Mouse (Mus musculus) stomach, embryonic 15.5 days (tissue): ENCODE results near the gene Tctn1. TPM values are rescaled to one million over a fixed set of nuclear protein-coding genes. Genes with fewer than 3 reads are reported as not detected.

Experiments used
- ATAC-seq: fragments of 200-750 bp; cut with Nextera tagmentation; 2 replicates; pipeline ENCODE4 v1.8.0; 2017; ENCODE audit warnings: low read depth, moderate number of reproducible peaks, moderate TSS enrichment; ENCODE audit not compliant: insufficient read depth, low FRiP score
- H3K27ac ChIP-seq: fragments of 300-500 bp; sonication (generic); 2 replicates; pipeline ENCODE4 v1.5.1; 2015; ENCODE audit warnings: mild to moderate bottlenecking, inconsistent platforms
- H3K27me3 ChIP-seq: fragments of 300-500 bp; sonication (generic); replicated peaks from 2 replicates; pipeline ENCODE4 v1.6.1; 2015; ENCODE audit warnings: inconsistent platforms
- H3K36me3 ChIP-seq: fragments of 300-500 bp; sonication (generic); 2 replicates; pipeline ENCODE4 v1.6.1; 2015; ENCODE audit warnings: inconsistent platforms
- H3K4me1 ChIP-seq: fragments of 300-500 bp; sonication (generic); 2 replicates; pipeline ENCODE4 v1.6.1; 2015; ENCODE audit warnings: inconsistent platforms
- H3K4me2 ChIP-seq: fragments of 300-500 bp; sonication (generic); 2 replicates; pipeline ENCODE4 v1.6.1; 2015; ENCODE audit warnings: mild to moderate bottlenecking, inconsistent platforms
- H3K4me3 ChIP-seq: fragments of 300-500 bp; sonication (generic); replicated peaks from 2 replicates; pipeline ENCODE4 v1.5.1; 2015; ENCODE audit warnings: inconsistent platforms
- H3K9ac ChIP-seq: fragments of 300-500 bp; sonication (generic); 2 replicates; pipeline ENCODE4 v1.6.1; 2015; ENCODE audit warnings: inconsistent platforms
- H3K9me3 ChIP-seq: fragments of 300-500 bp; sonication (generic); 2 replicates; pipeline ENCODE4 v1.6.1; 2016; ENCODE audit warnings: inconsistent platforms
- whole genome bisulfite sequencing: fragments of 180-500 bp; shearing (Covaris S2); methylation state at CpG from one replicate; pipeline ENCODE4 v1.1.7; 2015; 5-methylcytosine and 5-hydroxymethylcytosine counted together
- polyA plus RNA-seq: library from polyadenylated mRNA; unstranded; fragments of >200 nt; fragmentation: Nextera tagmentation; extraction: Ambion mirVana; gene quantifications from 2 replicates; pipeline ENCODE4 v1.2.1, GENCODE M21; 2015

The Tctn1 gene
- polyA plus RNA-seq, 1 experiment from 2014 or later: 4.8 TPM

DNA sequence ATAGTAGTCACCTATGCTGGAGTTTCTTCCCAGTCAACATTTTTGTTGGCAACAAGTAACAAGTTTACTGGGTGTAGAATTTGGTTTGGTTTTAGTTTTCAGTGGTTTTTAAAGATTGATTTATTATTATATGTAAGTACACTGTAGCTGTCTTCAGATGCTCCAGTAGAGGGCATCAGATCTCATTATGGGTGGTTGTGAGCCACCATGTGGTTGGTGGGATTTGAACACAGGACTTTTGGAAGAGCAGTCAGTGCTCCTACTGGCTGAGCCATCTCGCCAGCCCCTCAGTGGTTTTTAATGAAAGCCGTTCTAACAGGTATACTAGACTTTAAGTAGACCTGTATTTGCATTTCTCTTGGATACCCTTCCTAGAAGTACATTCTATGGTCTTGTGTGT, 1.7 kb upstream of the Tctn1 start:
- no peaks in the 10 kb centered on the region for H3K27me3 ChIP-seq
- peaks cover 7% of the 10 kb centered on the region; the same call in 1 of the 2 replicates for H3K4me1 ChIP-seq
- H3K9me3 ChIP-seq: no peaks in the 10 kb centered on the region
- H3K36me3 ChIP-seq: no peaks in the 10 kb centered on the region; the same call in 1 of the 2 replicates
- no peak overlapping the region for H3K4me3 ChIP-seq
- WGBS: 86% methylated on average over 2 of the region's 2 CpGs
- no peak overlapping the region for H3K9ac ChIP-seq
- no peak overlapping the region for H3K4me2 ChIP-seq
- H3K27ac ChIP-seq: no peak overlapping the region
- no peak for ATAC-seq

DNA sequence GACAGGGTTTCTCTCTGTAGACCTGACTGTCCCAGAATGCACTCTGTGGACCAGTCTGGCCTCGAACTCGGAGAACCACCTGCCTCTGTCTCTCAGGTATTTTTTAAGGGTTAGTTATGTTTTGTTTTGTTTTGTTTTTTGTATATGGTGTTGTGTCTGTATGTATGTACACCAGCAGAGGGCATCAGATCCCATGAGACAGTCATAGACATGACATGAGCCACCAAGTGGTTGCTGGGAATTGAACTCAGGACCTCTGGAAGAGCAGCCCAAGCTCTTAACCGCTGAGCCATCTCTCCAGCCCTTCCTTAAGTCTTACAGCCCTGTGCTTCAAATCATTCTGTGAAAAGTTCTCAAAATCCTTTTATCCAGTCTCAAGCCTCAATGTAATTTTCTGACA, 927 bp upstream of the Tctn1 start:
- Histone ChIP-seq H3K4me1 (peaks cover 7% of the 10 kb centered on the region; the same call in 1 of the 2 replicates), H3K4me3 (no peak overlapping the region), H3K27me3 (no peaks in the 10 kb centered on the region), H3K9ac (no peak overlapping the region), H3K9me3 (no peaks in the 10 kb centered on the region), H3K27ac (no peak overlapping the region), H3K4me2 (no peak overlapping the region), H3K36me3 (no peaks in the 10 kb centered on the region; the same call in 1 of the 2 replicates)
- no peak for ATAC-seq
- WGBS: 63% methylated on average over 3 of the region's 3 CpGs

DNA sequence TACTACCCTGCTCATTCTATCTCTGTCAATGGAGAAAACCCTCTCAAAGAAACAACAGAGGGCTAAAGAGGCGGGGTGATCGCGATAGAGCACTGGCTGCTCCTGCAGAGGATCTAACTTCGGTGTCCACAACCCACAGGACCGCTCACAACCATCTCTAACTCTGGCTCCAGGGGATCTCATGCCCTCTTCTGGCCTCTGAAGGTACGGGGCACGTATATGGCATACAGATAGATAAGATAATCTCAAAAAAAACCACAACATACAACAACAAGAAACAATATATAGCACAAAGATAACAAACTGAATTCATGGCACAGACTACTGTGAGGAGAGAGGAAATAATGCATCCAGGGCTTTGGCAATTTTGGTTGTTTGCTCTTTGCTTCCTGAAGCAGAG, 2.2 kb downstream of the Tctn1 start:
- Histone ChIP-seq H3K27me3 (no peaks in the 10 kb centered on the region), H3K4me1 (peaks cover 7% of the 10 kb centered on the region; the same call in 1 of the 2 replicates), H3K36me3 (peaks cover under 1% of the 10 kb centered on the region; the same call in 1 of the 2 replicates), H3K9ac (no peak overlapping the region), H3K27ac (no peak overlapping the region), H3K9me3 (no peaks in the 10 kb centered on the region), H3K4me3 (no peak overlapping the region), H3K4me2 (no peak overlapping the region)
- WGBS: 58% methylated on average over 7 of the region's 7 CpGs
- ATAC-seq: no peak

DNA sequence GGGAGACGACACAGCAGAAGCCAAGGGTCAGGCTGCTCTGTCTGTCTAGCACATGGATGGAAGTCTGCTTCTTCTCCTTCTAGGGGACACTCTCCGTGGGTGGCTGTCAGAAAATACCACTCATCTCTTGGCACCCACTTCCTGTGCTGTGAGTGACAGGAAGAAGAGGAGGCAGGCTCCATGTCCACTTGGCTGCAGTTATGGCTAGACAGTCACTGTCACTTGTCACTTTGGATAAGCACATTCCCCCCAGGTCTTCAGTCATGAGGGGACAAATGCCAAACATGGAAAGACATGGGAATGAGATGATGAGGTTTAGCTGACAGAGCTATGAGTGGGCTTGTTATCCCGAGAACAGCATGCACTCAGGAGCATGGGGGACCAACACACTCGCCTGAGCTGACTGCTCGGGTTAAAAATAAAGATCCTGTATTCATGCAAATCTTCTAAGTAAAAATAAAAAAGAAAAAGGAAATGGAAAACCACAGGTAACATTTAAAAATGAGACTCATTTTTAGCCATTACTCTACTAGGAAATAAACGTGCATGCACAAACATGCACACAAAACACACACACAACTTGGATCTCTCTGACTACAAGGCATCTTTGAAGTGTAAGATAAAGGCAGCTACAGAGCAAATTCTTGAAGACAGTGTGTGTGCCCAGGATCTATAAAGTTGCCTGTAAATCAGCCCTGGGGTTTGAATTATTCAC, 6.1 kb downstream of the Tctn1 start:
- H3K27ac ChIP-seq: no peak overlapping the region
- H3K4me1 ChIP-seq: peaks cover 3% of the 10 kb centered on the region; the same call in 1 of the 2 replicates
- no peaks in the 10 kb centered on the region for H3K9me3 ChIP-seq
- H3K4me2 ChIP-seq: no peak overlapping the region
- H3K36me3 ChIP-seq: peaks cover 11% of the 10 kb centered on the region
- whole genome bisulfite sequencing: 74% methylated on average over 6 of the region's 6 CpGs
- H3K9ac ChIP-seq: no peak overlapping the region
- no peak for ATAC-seq
- H3K27me3 ChIP-seq: no peaks in the 10 kb centered on the region
- no peak overlapping the region for H3K4me3 ChIP-seq

DNA sequence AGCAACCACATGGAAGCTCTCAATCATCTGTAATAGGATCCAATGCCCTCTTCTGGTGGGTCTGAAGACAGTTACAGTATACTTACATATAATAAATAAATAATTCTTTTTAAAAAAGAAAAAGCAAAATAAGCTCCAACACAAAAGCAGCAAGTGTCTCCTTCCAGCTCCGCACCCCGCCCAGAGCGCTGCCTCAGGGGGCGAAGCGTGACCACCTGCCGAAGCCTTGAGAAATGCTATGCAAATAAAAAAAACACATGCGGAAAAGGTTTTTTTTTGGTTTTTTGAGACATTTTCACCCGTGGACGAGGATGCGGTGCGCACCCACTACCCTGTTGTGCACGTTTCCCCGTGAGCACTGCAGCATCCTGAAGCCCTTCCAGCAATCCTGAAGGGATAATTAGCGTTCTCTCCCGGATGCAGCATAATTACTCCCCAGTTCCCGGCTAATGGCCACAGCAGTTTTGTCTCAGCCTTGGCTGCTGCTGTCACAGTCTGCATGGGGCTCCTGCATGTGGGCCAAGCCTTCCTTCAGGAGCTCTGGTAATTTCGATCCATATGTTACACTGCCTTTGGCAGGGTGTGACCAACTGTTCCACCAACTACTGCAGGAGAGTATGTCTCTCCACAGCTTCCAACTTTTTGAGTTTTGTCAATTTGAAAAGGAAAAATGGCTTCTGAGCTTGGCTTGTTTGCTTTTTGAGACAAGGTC, 12.2 kb downstream of the Tctn1 start:
- Histone ChIP-seq H3K9ac (no peak overlapping the region), H3K27ac (no peak overlapping the region), H3K4me1 (no peaks in the 10 kb centered on the region), H3K27me3 (no peaks in the 10 kb centered on the region), H3K36me3 (peaks cover 11% of the 10 kb centered on the region), H3K4me2 (no peak overlapping the region), H3K9me3 (no peaks in the 10 kb centered on the region), H3K4me3 (no peak overlapping the region)
- ATAC-seq: no peak
- 89% methylated on average over 17 of the region's 17 CpGs for WGBS

DNA sequence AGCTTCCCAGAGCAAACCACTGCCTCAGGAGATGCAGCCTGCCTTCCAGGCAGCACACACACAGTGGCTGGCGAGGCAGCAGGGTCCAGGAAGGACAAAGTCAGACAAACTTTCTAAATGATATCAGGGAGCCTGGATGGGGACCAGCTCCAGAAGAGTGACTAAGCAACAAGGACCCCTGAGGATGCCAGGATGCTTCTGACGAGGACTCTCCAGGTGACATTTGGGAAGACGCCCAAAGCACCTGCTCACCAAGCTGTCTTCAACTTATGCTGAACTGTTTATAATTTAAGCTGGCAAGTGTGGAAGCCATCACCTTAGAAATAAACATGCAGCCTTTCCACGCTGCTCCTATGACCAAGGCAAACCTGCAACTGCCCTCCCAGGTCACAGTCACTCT, 15.0 kb downstream of the Tctn1 start:
- peaks cover 3% of the 10 kb centered on the region for H3K36me3 ChIP-seq
- WGBS: 81% methylated on average over 4 of the region's 4 CpGs
- H3K9me3 ChIP-seq: no peaks in the 10 kb centered on the region
- no peak overlapping the region for H3K4me3 ChIP-seq
- H3K4me2 ChIP-seq: no peak overlapping the region
- ATAC-seq: no peak
- H3K27me3 ChIP-seq: no peaks in the 10 kb centered on the region
- no peaks in the 10 kb centered on the region for H3K4me1 ChIP-seq
- H3K27ac ChIP-seq: no peak overlapping the region
- H3K9ac ChIP-seq: no peak overlapping the region

DNA sequence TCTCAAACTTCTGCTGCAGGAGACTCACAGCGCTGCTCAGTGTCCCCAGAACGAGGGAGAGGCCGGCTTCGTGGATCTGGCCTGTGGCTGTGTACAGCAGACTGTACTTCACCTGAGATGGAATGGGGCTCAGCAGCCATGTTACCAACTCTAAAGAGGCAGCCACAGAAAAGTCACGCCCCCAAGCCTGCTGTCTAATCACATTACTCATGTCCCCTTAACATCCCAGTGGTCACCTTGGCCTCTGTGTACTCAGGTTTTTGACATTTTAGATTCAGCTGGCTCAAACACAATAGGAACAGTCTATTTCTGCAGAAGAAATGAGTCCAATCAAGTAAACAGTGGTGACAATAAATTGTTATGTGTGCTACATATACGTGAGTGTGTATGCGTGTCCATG, 16.3 kb downstream of the Tctn1 start:
- no peaks in the 10 kb centered on the region; the same call in 1 of the 2 replicates for H3K36me3 ChIP-seq
- H3K9me3 ChIP-seq: no peaks in the 10 kb centered on the region
- H3K4me2 ChIP-seq: no peak overlapping the region
- H3K27me3 ChIP-seq: no peaks in the 10 kb centered on the region
- no peak overlapping the region for H3K27ac ChIP-seq
- H3K4me1 ChIP-seq: no peaks in the 10 kb centered on the region
- no peak overlapping the region for H3K9ac ChIP-seq
- H3K4me3 ChIP-seq: no peak overlapping the region
- no peak for ATAC-seq
- WGBS: 92% methylated on average over 7 of the region's 7 CpGs

DNA sequence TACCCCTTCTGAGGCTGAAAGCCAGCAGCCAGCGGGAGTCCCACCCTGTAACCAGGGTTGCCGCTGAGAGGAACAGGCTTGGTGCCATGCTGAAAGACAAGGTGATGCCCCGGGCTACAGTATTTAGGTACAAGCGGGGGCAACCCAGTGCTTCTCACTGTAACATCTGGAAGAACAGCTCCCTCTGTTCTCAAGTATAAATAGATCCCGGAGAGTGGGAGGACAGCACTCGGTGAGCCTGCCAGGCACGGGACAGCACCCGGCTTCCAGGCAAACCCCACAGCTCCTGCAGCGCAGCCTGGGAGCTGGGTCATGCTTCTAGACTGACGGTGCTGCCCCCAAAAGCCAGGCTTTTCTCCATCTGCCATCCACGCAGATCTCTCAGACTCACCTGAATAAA, 16.7 kb downstream of the Tctn1 start:
- Histone ChIP-seq H3K4me2 (no peak overlapping the region), H3K4me3 (no peak overlapping the region), H3K36me3 (no peaks in the 10 kb centered on the region; the same call in 1 of the 2 replicates), H3K9ac (no peak overlapping the region), H3K9me3 (no peaks in the 10 kb centered on the region), H3K27ac (no peak overlapping the region), H3K27me3 (no peaks in the 10 kb centered on the region), H3K4me1 (no peaks in the 10 kb centered on the region)
- WGBS: 84% methylated on average over 11 of the region's 11 CpGs
- ATAC-seq: no peak

DNA sequence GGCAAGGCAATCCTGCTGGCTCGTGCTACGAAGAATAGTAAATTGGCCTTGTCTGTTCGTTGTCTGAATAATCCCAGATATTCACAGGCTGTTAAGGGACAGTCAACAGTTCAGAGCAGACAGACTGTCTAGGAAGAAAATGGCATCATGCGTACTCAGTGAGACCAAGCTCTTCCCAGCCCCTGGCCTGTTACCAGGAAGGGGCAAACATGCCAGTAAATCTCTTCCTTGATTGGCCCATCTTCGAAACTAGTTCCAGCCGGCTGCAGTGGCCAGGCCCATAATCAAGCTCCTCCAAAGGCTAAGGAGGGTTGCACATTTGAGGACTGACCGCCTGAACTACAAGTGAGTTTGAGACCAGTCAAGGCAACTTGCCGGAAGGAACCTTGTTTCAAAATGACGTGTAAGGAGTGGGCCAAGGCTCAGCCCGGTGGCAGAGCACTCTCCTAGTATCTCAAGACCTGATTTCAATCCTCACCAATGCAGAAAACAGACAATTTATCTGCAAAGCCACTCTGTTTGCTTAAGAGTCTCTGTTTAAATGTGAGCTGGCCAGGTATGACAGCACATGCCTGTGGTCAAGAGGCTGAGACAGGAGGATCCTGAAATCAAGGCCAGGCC, 17.6 kb downstream of the Tctn1 start:
- WGBS: 83% methylated on average over 10 of the region's 10 CpGs
- no peaks in the 10 kb centered on the region; the same call in 1 of the 2 replicates for H3K36me3 ChIP-seq
- no peak overlapping the region for H3K4me2 ChIP-seq
- H3K4me1 ChIP-seq: no peaks in the 10 kb centered on the region
- no peak for ATAC-seq
- no peak overlapping the region for H3K4me3 ChIP-seq
- no peaks in the 10 kb centered on the region for H3K27me3 ChIP-seq
- H3K9me3 ChIP-seq: no peaks in the 10 kb centered on the region
- no peak overlapping the region for H3K27ac ChIP-seq
- H3K9ac ChIP-seq: no peak overlapping the region

DNA sequence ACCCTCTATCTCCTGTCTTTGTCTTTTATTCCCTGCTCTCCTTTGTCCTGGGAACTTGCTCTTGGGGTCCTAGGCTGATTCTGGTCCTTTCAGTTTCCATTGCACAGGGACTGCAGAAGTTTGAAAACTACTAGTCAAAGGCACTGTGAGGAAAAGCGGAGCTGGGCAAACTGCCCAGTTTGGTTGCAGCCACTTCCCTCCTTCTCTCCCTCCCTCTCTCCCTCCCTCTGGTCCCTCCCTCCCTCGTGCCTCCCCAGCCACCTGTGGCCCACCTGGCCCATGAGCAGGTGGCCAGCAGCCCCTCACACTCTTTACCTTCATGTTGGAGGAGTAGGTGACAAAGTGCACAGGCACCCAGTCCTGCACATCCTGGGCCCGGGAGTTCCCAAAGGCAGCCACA, 19.1 kb downstream of the Tctn1 start:
- no peak overlapping the region for H3K4me3 ChIP-seq
- H3K27me3 ChIP-seq: no peaks in the 10 kb centered on the region
- no peak overlapping the region for H3K27ac ChIP-seq
- peaks cover 2% of the 10 kb centered on the region; the same call in 1 of the 2 replicates for H3K36me3 ChIP-seq
- 64% methylated on average over 3 of the region's 3 CpGs for WGBS
- no peaks in the 10 kb centered on the region for H3K9me3 ChIP-seq
- H3K4me2 ChIP-seq: no peak overlapping the region
- no peaks in the 10 kb centered on the region for H3K4me1 ChIP-seq
- ATAC-seq: no peak
- no peak overlapping the region for H3K9ac ChIP-seq

DNA sequence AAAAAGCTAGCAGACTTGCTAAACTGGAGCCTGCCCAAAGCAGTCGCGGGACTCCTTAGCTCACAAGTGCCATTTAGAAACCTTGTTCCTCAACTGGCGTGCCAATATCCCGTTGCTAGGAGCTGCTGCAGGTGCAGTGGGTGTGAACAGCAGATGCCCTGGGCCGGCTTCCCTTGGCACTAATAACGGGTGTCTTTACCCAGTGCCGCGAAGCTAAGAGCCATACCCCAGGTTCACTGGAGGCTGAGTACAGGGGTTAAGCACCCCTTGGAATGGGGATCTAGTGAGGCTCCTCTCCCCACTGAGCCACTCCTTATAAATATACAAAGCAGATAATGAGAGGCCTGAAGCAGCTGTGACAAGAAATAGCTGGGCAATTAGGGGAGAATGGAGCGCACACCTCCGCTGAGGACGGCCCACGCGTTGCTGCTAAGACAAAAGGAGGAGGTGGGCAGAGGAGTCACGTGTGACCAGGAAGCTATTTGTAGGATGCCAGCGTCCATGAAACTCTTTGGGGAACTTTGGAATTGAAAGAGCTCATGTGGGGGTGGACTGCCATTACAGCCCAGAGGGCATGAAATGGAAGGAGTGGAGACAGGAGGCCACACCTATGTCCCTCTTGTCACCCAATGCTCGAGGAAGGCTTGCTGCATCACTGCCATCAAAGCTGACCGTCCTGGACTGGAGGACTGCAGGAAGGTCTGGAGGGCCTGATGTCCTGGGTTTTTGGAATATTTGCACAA, 20.3 kb downstream of the Tctn1 start:
- Histone ChIP-seq H3K4me3 (no peak overlapping the region), H3K9ac (no peak overlapping the region), H3K9me3 (no peaks in the 10 kb centered on the region), H3K27me3 (no peaks in the 10 kb centered on the region), H3K27ac (no peak overlapping the region), H3K4me2 (no peak overlapping the region), H3K36me3 (peaks cover 5% of the 10 kb centered on the region; the same call in 1 of the 2 replicates), H3K4me1 (no peaks in the 10 kb centered on the region)
- WGBS: 88% methylated on average over 17 of the region's 17 CpGs
- no peak for ATAC-seq
